Mouse (Mus musculus) liver, embryonic 16.5 days (tissue): ENCODE measurements around the gene Cdh24. TPM values are rescaled to one million over a fixed set of nuclear protein-coding genes. Genes with fewer than 3 reads are reported as not detected.

Source experiments
- ATAC-seq: fragments of 200-750 bp; cut with Nextera tagmentation; 2 replicates; pipeline ENCODE4 v1.8.0; 2017; ENCODE audit warnings: low read depth, mild to moderate bottlenecking, moderate number of reproducible peaks, moderate library complexity
- H3K27ac ChIP-seq: fragments of 300-500 bp; sonication (generic); 2 replicates; pipeline ENCODE4 v1.5.1; 2014; ENCODE audit warnings: mild to moderate bottlenecking, low read length
- H3K27me3 ChIP-seq: fragments of 300-500 bp; sonication (generic); 2 replicates; pipeline ENCODE4 v1.6.1; 2014; ENCODE audit warnings: low read depth, low read length, mixed read lengths; ENCODE audit not compliant: control insufficient read depth, insufficient read depth
- H3K36me3 ChIP-seq: fragments of 300-500 bp; sonication (generic); 2 replicates; pipeline ENCODE4 v1.6.1; 2014; ENCODE audit warnings: mild to moderate bottlenecking; ENCODE audit not compliant: control insufficient read depth, insufficient read depth
- H3K4me1 ChIP-seq: fragments of 300-500 bp; sonication (generic); 2 replicates; pipeline ENCODE4 v1.6.1; 2014; ENCODE audit warnings: low read depth, low read length, mixed read lengths; ENCODE audit not compliant: control insufficient read depth
- H3K4me2 ChIP-seq: fragments of 300-500 bp; sonication (generic); 2 replicates; pipeline ENCODE4 v1.6.1; 2014; ENCODE audit warnings: low read depth, low read length, mixed read lengths
- H3K4me3 ChIP-seq: fragments of 300-500 bp; sonication (generic); 2 replicates; pipeline ENCODE4 v1.5.1; 2014; ENCODE audit warnings: low read depth, mild to moderate bottlenecking, low read length
- H3K9ac ChIP-seq: fragments of 300-500 bp; sonication (generic); 2 replicates; pipeline ENCODE4 v1.6.1; 2014; ENCODE audit warnings: low read depth, low read length
- H3K9me3 ChIP-seq: fragments of 300-500 bp; sonication (generic); replicated peaks from 2 replicates; pipeline ENCODE4 v1.6.1; 2016; ENCODE audit warnings: low read length; ENCODE audit not compliant: control insufficient read depth
- WGBS: fragments of 180-500 bp; shearing (Covaris S2); extraction: QIAGEN DNeasy Blood & Tissue Kit; methylation state at CpG from one replicate; pipeline ENCODE4 v1.1.7; 2014; ENCODE audit not compliant: insufficient replicate concordance; 5-methylcytosine and 5-hydroxymethylcytosine counted together
- polyA plus RNA-seq: library from polyadenylated mRNA; unstranded; fragments of >200 nt; fragmentation: Nextera tagmentation; extraction: Ambion mirVana; gene quantifications from 2 replicates; pipeline ENCODE4 v1.2.1, GENCODE M21; 2015

Cdh24 gene
- polyA plus RNA-seq, 1 experiment from 2014 or later, result 0.25 TPM

DNA sequence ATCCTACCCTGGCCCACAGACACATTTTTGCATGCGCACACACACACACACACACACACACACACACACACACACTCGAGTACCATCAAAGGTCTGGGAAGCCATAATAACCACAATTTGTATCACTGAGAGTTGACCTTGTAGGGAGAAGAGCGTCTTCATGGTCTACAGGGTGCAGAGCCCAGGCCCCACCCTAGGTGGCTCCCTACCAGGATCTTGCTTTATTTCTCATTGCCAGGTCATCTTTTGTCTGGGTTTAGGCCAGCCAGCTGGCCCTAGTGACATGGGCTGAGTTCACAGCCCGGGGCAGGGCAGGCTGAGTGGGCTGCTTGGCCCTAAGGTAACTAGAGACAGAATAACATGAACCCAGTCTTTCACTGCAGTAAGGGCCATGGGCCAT lies 7.0 kb downstream of the Cdh24 start:
- Histone ChIP-seq H3K4me3 (no peak overlapping the region), H3K27ac (no peak overlapping the region), H3K9ac (no peak overlapping the region), H3K9me3 (no peaks in the 10 kb centered on the region), H3K27me3 (peaks cover 3% of the 10 kb centered on the region; the same call in 1 of the 2 replicates), H3K4me1 (no peaks in the 10 kb centered on the region), H3K36me3 (no peaks in the 10 kb centered on the region), H3K4me2 (no peak overlapping the region)
- ATAC-seq, result no peak
- 60% methylated on average over 4 of the region's 4 CpGs for WGBS

DNA sequence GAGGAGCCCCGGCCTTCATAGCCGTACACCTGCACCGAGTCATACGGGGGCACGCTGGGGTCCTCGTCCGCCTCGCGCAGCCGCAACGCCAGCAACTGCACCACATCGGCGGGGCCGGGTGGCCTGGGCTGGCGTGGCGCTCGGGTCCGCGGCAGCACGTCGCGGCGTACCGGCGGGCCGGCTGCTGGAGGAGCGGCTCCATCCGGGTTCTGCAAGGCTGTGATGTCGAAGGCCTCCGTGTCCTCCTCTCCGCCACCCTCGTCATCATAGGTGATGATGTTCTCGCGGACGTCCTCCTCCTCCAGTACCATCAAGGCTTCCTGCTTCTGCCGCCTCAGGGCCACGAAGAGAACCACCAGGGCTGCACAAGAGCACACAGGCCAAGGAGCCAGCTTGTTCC lies 8.9 kb downstream of the Cdh24 start:
- 87% methylated on average over 28 of the region's 37 CpGs for WGBS
- no peak for ATAC-seq
- no peak overlapping the region for H3K9ac ChIP-seq
- no peaks in the 10 kb centered on the region for H3K36me3 ChIP-seq
- no peak overlapping the region for H3K4me2 ChIP-seq
- no peak overlapping the region for H3K4me3 ChIP-seq
- H3K4me1 ChIP-seq, result no peaks in the 10 kb centered on the region
- H3K27me3 ChIP-seq, result no peaks in the 10 kb centered on the region
- H3K27ac ChIP-seq, result no peak overlapping the region
- no peaks in the 10 kb centered on the region for H3K9me3 ChIP-seq

GRCm38 (mm10) chr14:54631240-54631599 lies 9.9 kb downstream of the Cdh24 start:
- H3K9ac ChIP-seq, result no peak overlapping the region
- H3K9me3 ChIP-seq, result no peaks in the 10 kb centered on the region
- ATAC-seq, result no peak
- no peak overlapping the region for H3K4me3 ChIP-seq
- no peaks in the 10 kb centered on the region for H3K4me1 ChIP-seq
- H3K4me2 ChIP-seq, result no peak overlapping the region
- WGBS, result 80% methylated on average over 4 of the region's 4 CpGs
- H3K27me3 ChIP-seq, result no peaks in the 10 kb centered on the region
- no peaks in the 10 kb centered on the region for H3K36me3 ChIP-seq
- no peak overlapping the region for H3K27ac ChIP-seq

DNA sequence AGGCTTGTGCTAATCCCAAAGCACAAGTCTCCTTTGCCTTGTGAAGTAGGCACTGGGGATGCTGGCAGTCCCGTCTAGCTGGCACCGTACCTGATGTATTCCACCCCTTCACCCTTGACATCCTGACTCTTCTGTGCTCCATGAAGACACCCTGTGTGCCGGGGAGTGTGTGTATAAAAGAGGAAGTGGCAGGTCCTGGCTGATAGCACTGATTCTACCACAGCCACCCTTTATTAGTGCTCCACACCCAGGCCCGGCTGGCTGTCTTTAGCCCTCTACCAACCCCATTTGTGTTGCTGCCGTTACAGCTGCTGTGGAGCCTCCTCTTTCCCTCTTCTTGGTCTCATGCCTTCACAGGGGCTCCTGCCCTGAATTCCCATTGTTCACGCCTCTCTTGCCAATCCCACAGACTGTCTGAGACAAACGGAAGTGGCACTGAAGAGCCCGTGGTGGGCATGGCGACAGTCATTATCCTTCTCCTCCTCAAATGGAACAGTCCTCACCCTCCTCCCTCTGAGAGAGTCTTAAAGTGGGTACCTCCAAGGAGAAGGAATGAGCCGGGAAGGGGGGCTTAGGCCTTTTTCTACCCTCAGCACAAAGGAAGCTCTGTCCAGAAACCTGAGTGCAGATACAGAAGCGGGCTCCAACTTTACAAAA lies 10.5 kb downstream of the Cdh24 start:
- WGBS, result 47% methylated on average over 11 of the region's 11 CpGs
- no peak for ATAC-seq

GRCm38 (mm10) chr14:54629797-54630196 lies 11.4 kb downstream of the Cdh24 start:
- H3K9ac ChIP-seq, result no peak overlapping the region
- no peak overlapping the region for H3K4me3 ChIP-seq
- ATAC-seq, result no peak
- H3K4me1 ChIP-seq, result no peaks in the 10 kb centered on the region
- WGBS, result 63% methylated on average over 2 of the region's 2 CpGs
- no peaks in the 10 kb centered on the region for H3K9me3 ChIP-seq
- H3K36me3 ChIP-seq, result no peaks in the 10 kb centered on the region
- H3K27ac ChIP-seq, result no peak overlapping the region
- no peak overlapping the region for H3K4me2 ChIP-seq
- no peaks in the 10 kb centered on the region; the same call in 1 of the 2 replicates for H3K27me3 ChIP-seq

More for the DNA sequence above, 10.5 kb downstream of the Cdh24 start:
- H3K27me3 ChIP-seq, result no peaks in the 10 kb centered on the region; the same call in 1 of the 2 replicates
- H3K27ac ChIP-seq, result no peak overlapping the region
- H3K4me2 ChIP-seq, result no peak overlapping the region
- H3K4me1 ChIP-seq, result no peaks in the 10 kb centered on the region
- H3K36me3 ChIP-seq, result no peaks in the 10 kb centered on the region
- no peak overlapping the region for H3K4me3 ChIP-seq
- H3K9ac ChIP-seq, result no peak overlapping the region
- H3K9me3 ChIP-seq, result no peaks in the 10 kb centered on the region

GRCm38 (mm10) chr14:54628103-54628502 lies 13.1 kb downstream of the Cdh24 start:
- no peaks in the 10 kb centered on the region for H3K36me3 ChIP-seq
- H3K4me3 ChIP-seq, result no peak overlapping the region
- no peak overlapping the region for H3K27ac ChIP-seq
- no peak for ATAC-seq
- no peak overlapping the region for H3K9ac ChIP-seq
- no peaks in the 10 kb centered on the region; the same call in 1 of the 2 replicates for H3K27me3 ChIP-seq
- 53% methylated on average over 5 of the region's 5 CpGs for WGBS
- H3K4me2 ChIP-seq, result no peak overlapping the region
- no peaks in the 10 kb centered on the region for H3K9me3 ChIP-seq
- H3K4me1 ChIP-seq, result peaks cover 5% of the 10 kb centered on the region; the same call in 1 of the 2 replicates

GRCm38 (mm10) chr14:54624976-54625375 lies 16.2 kb downstream of the Cdh24 start:
- peaks cover 6% of the 10 kb centered on the region; the same call in 1 of the 2 replicates for H3K4me1 ChIP-seq
- no peak for ATAC-seq
- H3K36me3 ChIP-seq, result no peaks in the 10 kb centered on the region
- no peak overlapping the region for H3K4me3 ChIP-seq
- no peaks in the 10 kb centered on the region; the same call in 1 of the 2 replicates for H3K27me3 ChIP-seq
- no peaks in the 10 kb centered on the region for H3K9me3 ChIP-seq
- H3K27ac ChIP-seq, result no peak overlapping the region
- H3K9ac ChIP-seq, result no peak overlapping the region
- H3K4me2 ChIP-seq, result no peak overlapping the region
- WGBS, result 76% methylated on average over 10 of the region's 10 CpGs

- Histone ChIP-seq H3K4me1 (peaks cover 6% of the 10 kb centered on the region; the same call in 1 of the 2 replicates), H3K4me3 (no peak overlapping the region), H3K9ac (no peak overlapping the region), H3K27me3 (no peaks in the 10 kb centered on the region; the same call in 1 of the 2 replicates), H3K27ac (no peak overlapping the region), H3K4me2 (no peak overlapping the region), H3K36me3 (no peaks in the 10 kb centered on the region), H3K9me3 (no peaks in the 10 kb centered on the region)
- WGBS, result 39% methylated on average over 6 of the region's 6 CpGs
- ATAC-seq, result no peak
These were observed 17.8 kb downstream of the Cdh24 start for GRCm38 (mm10) chr14:54623334-54623733.

DNA sequence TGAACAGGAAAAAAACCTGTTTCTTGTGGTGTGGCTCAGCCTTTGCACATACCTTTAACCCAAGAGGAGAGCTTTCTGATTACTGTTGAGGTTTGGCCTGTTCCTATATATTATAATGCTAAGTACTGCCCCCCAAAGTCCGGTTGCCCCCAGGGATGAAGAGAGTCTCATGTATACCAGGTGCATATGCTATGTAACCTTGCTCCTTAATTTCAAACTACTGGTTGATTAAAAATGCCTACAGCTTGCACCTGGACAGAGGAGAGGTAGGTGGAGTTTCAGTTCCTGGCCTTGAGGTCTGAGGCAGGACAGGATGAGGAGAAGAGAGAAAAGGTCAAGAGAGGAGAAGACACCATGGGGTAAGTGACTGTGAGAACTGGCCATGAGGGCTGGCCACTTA lies 20.0 kb downstream of the Cdh24 start, which contains the start of gene Psmb11:
Gene Psmb11 (plus strand): TSS at position 301 of the 400 bp plus-strand sequence.
- H3K4me3 ChIP-seq, result no peak within 1 kb of the TSS
- H3K9me3 ChIP-seq, result no peaks in the 10 kb centered on the region
- ATAC-seq, result no peak
- WGBS, result 76% methylated on average over 1 of the region's 1 CpGs
- H3K27me3 ChIP-seq, result no peaks in the 10 kb centered on the region; the same call in 1 of the 2 replicates
- no peak within 1 kb of the TSS for H3K27ac ChIP-seq
- no peak within 1 kb of the TSS for H3K4me2 ChIP-seq
- no peaks in the 10 kb centered on the region for H3K36me3 ChIP-seq
- H3K9ac ChIP-seq, result no peak within 1 kb of the TSS
- H3K4me1 ChIP-seq, result peaks cover 12% of the 10 kb centered on the region
